Mouse (Mus musculus) layer of hippocampus, postnatal 25 days (tissue): ENCODE results near the gene Ogn. TPM values are rescaled to one million over a fixed set of nuclear protein-coding genes. Genes with fewer than 3 reads are reported as not detected.
A peak's percentile ranks its signal among the peaks of the same experiment; 100 is the strongest.

Source experiments
- DNase-seq, 2 experiments: peaks; one replicate each; pipeline ENCODE4 v3.0.0; 2022; ENCODE audit warnings: mixed read lengths in 2 of 2, low spot score in 1 of 2; ENCODE audit errors: extremely low spot score in 1 of 2
- total RNA-seq, 2 experiments: library from RNA; stranded (reverse); gene quantifications; 2 replicates each; pipeline ENCODE4 v1.2.3; 2021

The Ogn gene
- total RNA-seq, 2 experiments from 2014 or later, result 2.5 to 2.9 TPM

DNA sequence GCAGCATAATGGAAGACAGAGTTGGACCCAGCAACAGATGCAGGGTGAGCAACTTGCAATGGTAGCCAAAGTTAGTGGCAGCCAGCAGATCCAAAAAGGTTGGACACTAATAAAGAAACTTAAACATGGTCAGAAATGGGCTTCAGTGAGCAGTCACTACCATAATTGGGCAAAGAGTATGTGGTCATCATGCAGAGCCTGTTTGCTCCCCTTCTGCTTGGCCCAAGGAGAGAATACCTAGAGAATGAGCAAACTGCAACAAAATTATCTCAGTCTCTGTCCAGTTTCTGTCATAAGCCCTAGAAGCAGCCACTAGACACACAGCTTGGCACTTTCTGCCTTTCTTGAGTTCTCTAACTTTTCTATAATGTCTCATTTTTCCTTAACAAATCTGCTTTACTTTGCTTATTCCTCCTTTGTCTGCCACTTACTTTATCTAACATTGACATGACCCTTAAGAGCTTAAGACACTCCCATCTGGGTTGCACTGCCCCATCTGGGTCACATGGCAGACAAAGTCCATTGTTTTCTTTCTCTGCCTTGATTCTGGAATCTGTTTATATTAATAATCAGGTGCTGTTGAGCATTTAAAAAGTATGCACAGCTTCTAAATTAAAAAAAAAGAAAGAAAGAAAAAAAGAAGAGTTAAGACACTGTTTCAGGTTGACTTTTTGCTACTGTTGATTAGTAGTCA is 36.0 kb downstream of the Ogn start:
- no peak for DNase-seq

DNA sequence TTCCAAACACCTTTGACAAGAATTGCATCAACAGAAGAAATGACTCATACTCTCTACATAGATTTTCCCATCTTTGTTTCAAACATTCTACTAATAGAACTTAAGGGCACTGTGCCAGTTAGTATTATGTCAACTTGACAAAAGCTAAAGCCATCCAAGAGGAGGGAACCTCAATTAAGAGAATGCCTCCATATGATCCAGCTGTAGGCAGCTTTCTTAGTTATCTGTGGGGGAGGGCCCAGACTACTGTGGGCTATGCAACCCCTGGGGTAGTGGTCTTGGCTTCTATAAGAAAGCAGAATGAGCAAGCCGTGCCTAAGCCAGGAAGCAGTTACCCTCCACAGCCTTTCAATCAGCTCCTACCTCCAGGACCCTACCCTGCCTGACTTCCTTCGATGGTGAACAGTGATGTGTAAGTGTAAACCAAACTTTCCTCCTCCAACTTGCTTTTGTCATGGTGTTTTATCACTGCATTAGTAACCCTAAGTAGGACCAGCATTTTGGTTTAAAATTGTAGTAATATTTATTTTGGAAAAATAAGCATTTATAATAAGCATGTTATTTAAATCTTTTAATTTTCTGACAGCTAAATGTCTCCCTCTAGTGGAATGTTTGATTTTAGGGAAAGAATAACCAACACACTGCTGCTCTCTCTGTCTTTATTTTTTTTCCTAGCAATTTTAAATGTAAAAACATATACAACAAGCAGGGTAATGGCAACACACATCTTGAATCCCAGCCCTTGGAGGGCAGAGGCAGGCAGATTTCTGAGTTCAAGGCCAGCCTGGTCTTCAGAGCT is 37.1 kb downstream of the Ogn start:
- no peak for DNase-seq

DNA sequence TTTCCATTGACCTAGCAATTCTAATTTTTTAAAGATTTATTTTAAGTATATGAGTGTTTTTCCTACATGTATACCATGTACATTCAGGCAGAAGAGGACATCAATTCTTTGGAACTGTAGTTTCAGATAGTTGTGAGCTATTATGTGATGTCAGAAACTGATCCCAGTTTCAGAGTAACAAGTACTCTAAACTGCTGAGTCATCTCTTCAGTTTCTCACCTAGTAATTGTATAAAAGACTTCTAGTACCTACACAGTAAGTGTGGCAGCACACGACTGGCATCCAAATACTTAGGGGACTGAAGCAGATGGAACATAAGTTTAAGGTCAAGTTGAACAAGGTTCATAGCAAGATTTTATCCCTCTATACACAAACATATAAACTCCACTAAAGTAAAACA is 38.2 kb downstream of the Ogn start:
- no peak for DNase-seq

DNA sequence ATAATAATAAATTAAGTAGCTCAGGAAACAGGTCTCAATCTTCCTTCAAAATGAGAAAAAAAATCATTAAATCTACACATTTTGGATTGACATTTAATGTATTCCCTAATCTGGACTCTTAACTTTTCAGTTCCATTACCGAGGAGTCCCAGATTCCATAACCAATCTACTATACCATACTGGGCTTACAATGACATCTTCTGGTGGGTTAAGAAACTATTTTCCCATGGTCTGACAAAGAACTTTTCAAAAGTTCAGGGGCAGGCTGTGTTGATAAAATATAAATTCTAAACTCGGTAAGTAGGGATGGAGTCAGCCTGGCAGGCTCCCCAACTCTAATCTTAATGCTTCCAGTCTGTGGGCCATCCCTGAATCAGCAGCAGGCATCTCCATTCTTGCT is 43.3 kb downstream of the Ogn start:
- DNase-seq, result no peak

DNA sequence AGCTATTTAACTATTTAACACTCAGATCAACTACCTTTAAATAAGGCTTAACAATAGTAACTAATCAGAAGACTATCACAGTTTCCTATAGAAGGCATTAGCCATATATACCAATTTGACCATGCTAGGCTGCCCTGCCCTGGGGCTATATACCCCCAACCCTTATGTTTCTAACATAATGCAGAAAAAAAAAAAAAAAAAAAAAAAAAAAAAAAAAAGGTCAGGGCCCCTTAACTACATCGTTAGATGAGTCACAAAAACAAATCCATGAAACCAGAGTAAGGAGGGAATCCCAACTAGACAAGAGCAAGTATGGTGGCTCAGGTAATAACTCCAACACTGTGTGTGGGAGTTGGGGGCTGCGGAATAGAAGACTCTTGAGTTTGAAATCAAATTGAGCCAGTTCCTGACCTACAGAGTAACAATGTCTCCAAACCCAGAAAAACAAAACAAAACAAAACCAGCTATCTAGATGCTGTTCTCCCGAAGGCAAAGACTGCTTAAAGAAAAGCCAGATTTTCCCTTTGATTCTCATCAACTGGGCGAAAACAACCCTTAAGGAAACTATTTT is 44.0 kb downstream of the Ogn start:
- no peak for DNase-seq

DNA sequence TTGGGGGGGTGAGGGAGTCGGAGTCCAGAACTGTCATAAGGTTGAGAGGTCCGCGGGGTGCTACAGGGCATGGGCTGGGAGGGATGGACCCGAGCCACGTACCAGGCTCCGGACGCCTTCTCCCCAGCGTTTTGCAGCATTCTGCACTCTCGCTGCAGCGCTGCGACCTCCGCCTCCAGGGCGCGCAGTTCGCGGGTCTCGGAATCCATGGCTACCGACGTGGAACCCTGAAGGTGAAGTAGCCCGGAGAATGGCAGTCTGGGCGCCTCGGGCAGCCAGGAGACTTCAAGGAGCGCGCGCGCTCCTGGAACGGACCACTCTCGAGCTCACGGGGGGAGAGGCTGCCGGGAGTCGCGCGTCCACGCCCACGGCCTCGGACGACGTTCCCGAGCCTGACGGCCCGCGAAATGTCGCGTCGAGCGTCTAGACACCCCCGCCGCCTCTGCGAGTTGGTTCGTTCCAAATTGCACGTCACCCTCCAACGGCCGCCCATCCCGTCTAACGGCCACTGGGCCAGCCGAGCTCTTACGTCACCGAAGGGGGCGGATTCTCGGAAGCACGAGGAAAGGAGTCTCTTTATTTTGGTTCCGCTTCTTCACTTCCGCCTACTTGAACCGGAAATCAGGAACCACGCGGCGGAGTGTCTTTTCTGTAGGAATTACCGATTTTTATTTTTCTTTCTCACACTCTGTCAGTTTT is 44.8 kb downstream of the Ogn start, which contains the start of the genes Cenpp and Nol8:
Gene Cenpp (minus strand): TSS at position 305 of the 699 bp plus-strand sequence.
Gene Nol8 (plus strand): TSS at position 598 of the 699 bp plus-strand sequence.
- DNase-seq, result peak; percentile 98 to 99

DNA sequence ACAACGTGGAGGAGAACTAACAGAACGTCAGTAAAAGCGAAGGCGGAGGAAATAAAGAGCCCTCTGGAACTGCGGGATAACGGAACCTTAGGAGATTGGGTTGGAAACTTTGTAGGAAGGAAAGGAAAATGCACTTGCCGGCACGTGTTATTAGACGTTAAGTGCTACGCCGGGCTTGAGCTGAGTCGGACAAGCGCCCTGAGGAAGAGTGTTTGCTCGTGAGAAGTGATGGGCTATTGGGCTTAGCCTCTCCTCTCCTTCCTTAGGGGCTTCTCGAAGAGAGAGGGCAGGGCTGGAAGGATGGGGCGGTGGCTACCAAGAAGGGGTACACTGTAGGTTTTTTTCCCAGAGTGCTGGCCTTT is 45.3 kb downstream of the Ogn start:
- DNase-seq, result peak in 1 of 2 experiments; percentile 46

Other genes with a start within 250 kb of the Ogn start
- gene Ippk, start 186.8 kb upstream of the Ogn start, total RNA-seq, result 10 to 100 TPM; 29.8 to 31.1 TPM
- 1 to 10 TPM in 1 of 2 experiments, under 1 TPM in 1; 0.85 to 1.9 TPM for gene Tes3-ps, start 114.7 kb upstream of the Ogn start, total RNA-seq
- gene Ecm2, start 103.2 kb upstream of the Ogn start, total RNA-seq, result 1 to 10 TPM; 4.7 to 5.3 TPM
- 1 to 10 TPM; 1.4 to 1.6 TPM for gene Aspn, start 63.6 kb upstream of the Ogn start, total RNA-seq
- under 1 TPM in 1 of 2 experiments, not detected in 1; 0.57 TPM for gene Omd, start 25.6 kb upstream of the Ogn start, total RNA-seq
- gene Cenpp, start 44.7 kb downstream of the Ogn start, total RNA-seq, result 1 to 10 TPM; 1.2 to 2.1 TPM
- gene Nol8, start 45.0 kb downstream of the Ogn start, total RNA-seq, result 10 to 100 TPM; 29.3 to 30.7 TPM
- gene Iars, start 74.1 kb downstream of the Ogn start, total RNA-seq, result 10 to 100 TPM; 68.7 to 69.9 TPM
- not detected for gene Gm30302, start 191.0 kb downstream of the Ogn start, total RNA-seq